Mouse (Mus musculus): ENCODE data around the gene Tnnt1.
A peak's percentile ranks its signal among the peaks of the same experiment; 100 is the strongest.

DNA sequence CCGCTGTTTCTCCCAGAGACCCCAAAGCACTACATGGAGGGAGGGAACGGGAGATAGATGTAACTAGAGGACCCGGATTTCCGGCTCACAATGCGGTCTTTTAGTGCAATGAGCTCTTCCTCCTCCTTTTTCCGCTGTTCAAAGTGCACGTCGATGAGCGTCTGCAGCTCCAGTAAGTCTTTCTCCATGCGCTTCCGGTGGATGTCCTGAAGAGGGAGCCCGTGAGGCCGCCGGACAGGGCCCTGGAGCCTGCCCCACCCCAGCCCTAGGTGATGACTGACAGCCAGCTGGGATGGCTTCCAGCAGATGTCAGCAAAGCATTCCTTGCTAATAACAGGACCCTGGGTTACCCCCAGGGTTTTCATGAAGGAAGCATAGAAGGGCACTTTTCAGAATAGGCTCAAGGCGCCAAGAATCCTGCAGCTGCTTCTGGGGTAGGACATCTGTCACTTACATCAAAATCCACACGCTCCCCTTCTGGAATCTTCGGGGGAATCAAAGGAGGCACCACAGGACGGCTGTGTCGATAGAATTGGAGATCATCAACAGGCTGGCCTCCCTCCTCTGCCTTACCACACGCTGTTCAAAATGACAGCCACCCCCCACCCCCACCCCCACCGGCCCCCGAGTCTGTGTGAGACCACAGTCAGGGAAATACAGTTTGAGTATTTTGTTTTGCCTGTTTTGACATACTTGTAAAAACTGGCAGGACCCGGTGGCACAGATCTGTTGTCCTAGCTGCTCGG, 6.1 kb downstream of the Tnnt1 start:
- peak; percentile 64 for TF ChIP-seq EP300 (IDR thresholded peaks at IDR 0.05)
- peak; percentile 92 for TF ChIP-seq CTCF (IDR thresholded peaks at IDR 0.05)
